17 mouse cellular contexts compared by ENCODE assay signal in the genomic region with DNA sequence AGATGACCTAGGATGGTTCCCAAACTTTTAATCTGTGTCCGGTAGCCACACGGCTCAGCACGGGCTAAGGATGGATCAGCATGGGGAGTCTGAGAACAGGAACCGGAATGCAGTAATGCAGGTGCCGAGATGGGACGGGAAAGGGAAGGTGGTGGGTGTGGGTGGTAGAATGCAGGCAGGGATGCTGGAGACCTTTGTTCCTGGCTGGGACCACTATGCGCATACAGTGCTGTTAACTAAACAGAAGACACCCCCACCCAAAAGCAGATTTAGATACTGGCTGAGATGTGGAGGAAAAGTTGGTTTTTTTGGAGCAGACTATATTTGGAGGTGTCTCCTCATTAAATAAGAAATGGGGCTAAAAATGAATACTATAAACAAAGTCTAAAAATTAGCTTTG.
"Had no signal": no experiment of that assay in that cellular context is flagged by ENCODE, and none has a peak within 500 bp of the region (broad histone marks: within the 10 kb centered on the region; RNA-seq: fewer than 3 reads in every experiment).

No protein-coding gene starts in this region.

- H3K9me3 ChIP-seq: lung, embryonic 15.5 days; megakaryocyte, embryonic 14.5 days; midbrain, embryonic 12.5 days; neural tube, embryonic 12.5 days; stomach, embryonic 15.5 days had no signal

- H3K4me1 ChIP-seq: megakaryocyte, embryonic 14.5 days; midbrain, embryonic 12.5 days; neural tube, embryonic 12.5 days; stomach, embryonic 15.5 days had no signal

- H3K27ac ChIP-seq: lung, embryonic 15.5 days; macrophage; midbrain, embryonic 12.5 days; neural tube, embryonic 12.5 days; stomach, embryonic 15.5 days; stomach, postnatal 0 days had no signal

- H3K4me2 ChIP-seq: lung, embryonic 15.5 days; midbrain, embryonic 12.5 days; neural tube, embryonic 12.5 days; stomach, embryonic 15.5 days had no signal

- DNase-seq: liver, postnatal 0 days; lung, adult 2 months; lung, postnatal 14 days; lung, postnatal 36 days; midbrain, embryonic 14.5 days; right cerebral cortex, postnatal 14 days; thymus, adult 2 months; thymus, postnatal 25 days; thymus, postnatal 4 days had no signal

- H3K9ac ChIP-seq: liver, postnatal 0 days; lung, embryonic 15.5 days; midbrain, embryonic 12.5 days; neural tube, embryonic 12.5 days; stomach, embryonic 15.5 days had no signal

- H3K27me3 ChIP-seq: lung, embryonic 15.5 days; megakaryocyte, embryonic 14.5 days; midbrain, embryonic 12.5 days; neural tube, embryonic 12.5 days; stomach, embryonic 15.5 days had no signal

- H3K36me3 ChIP-seq: lung, embryonic 15.5 days; midbrain, embryonic 12.5 days; neural tube, embryonic 12.5 days; stomach, embryonic 15.5 days had no signal

- H3K4me3 ChIP-seq: lung, embryonic 15.5 days; megakaryocyte, embryonic 14.5 days; midbrain, embryonic 12.5 days; neural tube, embryonic 12.5 days; stomach, embryonic 15.5 days had no signal

- ATAC-seq: liver, postnatal 0 days; lung, postnatal 0 days had no signal
